Mouse (Mus musculus) urinary bladder, postnatal 10 days (tissue): ENCODE measurements around the gene Pagr1b.

Experiments used
- DNase-seq: peaks from one replicate; pipeline ENCODE4 v3.0.0; 2022; ENCODE audit warnings: low spot score

Pagr1b gene

DNA sequence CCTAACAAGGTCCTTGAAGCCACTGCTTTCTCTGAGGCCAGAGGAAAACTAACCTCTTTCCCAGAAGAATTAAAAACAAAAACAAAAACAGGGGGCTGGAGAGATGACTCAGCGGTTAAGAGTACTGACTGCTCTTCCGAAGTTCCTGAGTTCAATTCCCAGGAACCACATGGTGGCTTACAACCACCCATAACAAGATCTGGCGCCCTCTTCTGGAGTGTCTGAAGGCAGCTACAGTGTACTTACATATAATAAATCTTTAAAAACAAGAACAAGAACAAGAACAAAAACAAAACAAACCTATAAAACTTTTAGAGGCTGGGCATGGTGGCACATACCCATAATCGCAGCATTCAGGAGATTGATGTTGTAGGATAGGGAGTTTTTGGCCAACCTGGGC is 19.8 kb downstream of the Pagr1b start:
- no peak for DNase-seq

DNA sequence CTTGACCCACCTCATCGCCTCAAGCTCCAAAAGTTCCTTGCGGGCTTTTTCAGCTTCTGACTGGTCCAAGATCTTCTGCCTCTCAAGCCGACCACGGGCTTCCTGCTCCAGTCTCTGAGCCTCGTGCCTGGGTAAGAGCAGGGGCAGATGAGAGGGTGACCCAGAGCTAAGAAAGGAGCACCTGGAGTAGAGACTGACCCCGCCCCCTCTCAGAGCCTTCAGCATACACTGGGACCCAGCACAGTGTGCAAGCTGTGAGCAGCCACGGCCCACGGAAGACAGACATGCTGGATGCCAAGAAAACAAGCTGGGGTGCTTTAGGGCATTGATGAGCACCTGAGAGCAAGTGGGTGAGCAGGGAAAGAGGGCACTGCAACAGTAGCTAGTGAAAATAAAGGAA is 27.5 kb downstream of the Pagr1b start:
- DNase-seq = no peak

DNA sequence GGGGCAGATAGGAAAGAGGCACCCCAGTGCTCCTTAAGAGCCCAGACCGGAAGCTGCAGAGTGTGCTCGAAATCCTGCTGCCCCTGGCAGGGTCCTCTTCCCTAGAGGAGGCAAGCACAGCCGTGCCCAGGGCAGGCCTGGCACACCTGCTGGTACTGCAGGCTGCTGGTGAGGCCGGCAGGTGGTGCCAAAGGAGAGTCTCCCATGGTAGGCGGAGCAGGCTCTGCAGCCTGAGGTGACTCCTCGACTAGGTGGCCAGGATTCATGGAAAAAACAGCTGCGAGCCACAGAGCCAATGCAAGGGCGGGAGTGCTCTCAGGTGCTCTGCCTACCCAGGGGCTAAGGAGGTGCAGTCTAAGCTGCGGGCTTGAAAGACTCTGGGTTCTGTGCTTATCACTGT is 30.0 kb downstream of the Pagr1b start:
- DNase-seq = no peak

DNA sequence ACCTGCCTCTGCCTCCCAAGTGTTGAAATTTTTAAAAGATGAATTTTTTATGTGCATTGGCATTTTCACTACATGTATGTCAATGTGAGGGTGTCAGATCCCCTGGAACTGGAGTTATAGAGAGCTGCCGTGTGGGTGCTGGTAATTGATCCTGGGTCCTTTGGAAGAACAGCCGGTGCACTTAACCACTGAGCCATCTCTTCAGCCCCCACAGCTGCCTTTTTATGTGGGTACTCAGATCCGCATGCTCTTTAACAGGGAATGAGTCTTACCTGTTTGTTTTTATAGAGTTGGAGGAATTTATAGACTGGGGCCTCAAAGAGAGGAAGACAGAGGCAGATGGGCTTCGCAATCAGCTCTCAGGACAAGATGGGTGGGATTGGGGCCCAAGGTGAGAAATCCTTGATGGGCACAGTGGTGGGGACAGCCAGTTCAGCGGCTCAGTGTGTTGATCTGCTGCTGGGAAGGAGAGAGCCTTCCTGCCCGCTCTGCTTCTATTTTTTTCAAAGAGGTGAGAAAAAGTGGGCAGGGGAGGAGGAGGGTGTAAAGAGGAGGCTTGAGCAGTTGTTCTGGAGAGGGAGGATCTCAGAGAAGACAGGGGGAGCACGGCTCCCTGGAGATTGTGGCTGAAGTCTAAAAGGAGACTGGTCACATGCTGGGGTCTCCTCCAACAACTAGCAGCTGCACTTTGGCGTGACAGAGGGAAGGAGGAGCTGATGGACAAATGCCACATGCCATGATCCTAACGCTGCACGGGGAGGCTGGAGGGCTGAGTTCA is 31.4 kb downstream of the Pagr1b start:
- no peak for DNase-seq

DNA sequence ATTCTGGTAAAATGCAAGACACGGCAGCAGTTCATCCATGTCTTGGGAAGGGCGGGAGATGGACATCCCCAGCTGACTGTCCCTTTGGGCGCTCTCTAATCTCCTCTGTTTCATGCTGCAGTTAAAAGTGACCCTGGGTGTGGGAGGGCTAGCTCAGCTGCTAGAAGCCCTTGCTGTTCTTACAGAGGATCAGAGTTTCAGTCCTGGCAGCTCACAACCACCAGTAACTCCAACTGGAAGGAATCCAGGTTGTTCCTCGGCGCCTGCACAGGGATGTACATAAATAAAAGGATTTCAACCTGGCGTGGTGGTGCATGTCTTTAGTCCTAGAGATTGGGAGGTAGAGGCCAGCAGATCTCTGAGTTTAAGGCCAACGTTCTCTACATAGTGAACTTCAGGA is 33.2 kb downstream of the Pagr1b start:
- DNase-seq = no peak

DNA sequence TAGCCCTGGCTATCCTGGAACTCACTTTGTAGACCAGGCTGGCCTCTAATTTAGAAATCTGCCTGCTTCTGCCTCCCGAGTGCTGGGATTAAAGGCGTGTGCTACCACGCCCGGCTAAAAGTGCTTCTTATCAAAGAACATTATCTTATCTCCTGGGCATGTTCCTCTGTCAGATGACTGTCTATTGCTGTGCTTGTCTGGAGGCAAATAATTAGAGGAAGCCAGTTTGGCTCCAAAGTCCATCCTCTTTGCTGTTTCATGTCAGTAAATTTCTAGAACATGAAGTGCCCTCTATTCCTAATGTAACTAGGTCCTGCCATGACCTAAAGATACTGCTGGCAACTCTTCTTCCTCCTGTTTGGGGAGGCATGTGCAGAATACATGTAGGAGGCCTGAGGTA is 34.2 kb downstream of the Pagr1b start:
- DNase-seq = no peak

DNA sequence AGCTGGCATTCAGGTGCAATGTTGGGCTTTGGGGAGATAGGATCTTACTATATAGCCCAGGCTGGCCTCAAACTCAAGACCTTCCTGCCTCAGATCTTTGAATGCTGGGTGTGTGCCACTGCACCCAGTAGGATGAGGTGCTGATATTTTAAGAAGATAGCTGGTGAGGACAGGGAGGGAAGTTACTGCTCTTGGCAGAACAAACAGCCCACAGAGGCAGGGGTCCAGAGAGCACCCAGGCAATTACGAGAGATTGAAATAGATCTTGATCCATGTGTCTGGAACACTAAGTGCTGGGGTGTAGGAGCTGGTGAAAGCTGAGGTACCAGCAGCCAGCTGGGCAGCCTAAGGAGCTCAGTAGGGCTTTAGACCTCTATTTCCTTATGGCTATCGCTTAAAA is 34.7 kb downstream of the Pagr1b start:
- no peak for DNase-seq

DNA sequence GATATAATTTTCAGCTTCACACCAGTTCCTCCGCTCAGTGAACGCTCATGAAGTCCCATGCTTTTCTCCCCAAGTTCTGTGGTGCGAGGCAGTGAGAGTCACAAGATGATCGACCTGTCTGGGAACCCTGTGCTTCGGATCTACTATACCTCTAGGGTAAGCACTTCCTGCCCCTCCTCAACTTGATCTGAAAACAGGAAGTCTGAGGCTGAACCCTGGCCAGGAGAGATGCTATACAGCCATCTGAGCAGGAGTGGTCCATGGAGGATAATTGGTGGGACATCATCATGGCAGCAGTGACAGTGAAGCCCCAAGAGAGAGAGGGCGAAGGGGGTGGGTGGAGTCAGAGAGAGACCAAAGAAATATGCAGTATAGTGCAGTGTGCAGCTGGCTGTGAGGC is 37.4 kb downstream of the Pagr1b start:
- DNase-seq = no peak

DNA sequence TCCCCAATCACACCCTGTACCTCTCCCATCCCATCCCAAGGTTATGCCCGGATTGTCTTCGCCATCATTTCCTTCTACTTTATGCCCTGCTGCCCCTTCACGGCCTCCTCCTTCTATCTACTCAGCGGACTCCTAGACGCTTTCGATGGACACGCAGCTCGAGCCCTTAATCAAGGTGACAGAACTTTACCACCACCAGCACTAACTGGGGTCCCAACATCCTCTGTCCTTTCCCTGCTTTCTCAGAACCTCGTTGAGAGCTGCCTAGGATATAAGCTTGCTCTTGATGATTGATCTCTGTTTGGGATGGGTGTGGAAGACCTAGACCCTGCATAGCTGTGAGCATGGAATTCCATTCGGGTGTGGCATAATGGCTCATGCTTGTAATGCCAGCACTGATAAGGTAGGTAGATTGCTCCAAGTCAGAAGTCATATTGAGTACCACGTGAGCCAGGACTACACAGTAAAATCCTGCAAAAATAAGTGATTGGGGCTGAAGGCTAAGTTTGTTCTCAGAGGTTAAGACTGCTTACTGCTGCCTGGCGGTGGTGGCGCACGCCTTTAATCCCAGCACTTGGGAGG is 39.3 kb downstream of the Pagr1b start:
- no peak for DNase-seq

DNA sequence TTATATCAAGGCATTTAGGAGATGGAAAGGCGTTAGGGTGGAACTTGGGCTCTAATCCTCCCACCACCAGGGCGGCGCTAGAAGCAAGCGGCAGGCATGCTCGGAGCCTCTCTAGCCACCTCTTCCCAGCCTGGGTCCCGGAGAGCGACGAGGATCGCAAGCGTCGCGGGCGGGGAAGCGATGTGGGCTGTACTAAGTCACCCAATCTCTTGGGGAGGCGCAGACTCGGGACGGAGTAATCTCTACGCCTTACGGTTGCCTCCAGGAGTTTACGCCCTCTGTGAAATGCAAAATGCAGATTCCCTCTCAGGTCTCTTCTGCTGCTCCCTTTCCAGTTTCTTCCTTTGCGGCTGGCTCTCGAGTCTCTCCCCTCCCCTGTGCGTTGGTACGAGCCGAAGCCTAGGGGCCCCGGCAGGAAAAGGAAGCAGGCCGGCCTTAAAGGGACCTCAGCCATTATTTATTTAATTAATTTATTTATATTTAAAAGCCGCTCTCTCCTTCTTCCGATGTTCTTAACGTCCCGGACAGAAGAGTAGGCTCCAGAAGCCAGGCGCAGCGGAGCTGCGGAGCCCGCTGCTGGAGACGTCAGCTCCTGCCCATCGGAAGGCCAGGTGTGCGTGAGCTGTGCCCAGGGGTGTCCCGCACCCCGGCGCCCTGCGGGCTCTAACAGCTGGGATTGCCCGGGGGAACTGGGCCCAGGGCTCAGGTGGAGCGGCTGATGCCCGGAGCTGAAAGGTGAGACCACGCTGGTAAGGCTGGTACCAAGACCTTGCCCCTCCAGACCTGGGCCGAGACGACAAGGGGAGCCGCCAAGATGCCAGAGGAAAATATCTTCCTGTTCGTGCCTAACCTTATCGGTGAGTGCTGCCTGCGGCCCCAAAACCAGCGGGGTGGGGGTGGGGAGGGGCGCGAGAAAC is 40.1 kb downstream of the Pagr1b start, which contains the start of gene Cdiptos:
Gene Cdiptos (minus strand): TSS at position 149 of the 917 bp plus-strand sequence.
- peak; percentile 88 for DNase-seq

DNA sequence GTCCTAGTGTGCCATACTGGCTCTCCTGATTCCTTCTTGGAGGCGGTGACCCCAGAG is 40.6 kb downstream of the Pagr1b start, which contains the start of gene Cdipt:
Gene Cdipt (plus strand): TSS at position 22 of the 57 bp plus-strand sequence.
- DNase-seq = no peak

DNA sequence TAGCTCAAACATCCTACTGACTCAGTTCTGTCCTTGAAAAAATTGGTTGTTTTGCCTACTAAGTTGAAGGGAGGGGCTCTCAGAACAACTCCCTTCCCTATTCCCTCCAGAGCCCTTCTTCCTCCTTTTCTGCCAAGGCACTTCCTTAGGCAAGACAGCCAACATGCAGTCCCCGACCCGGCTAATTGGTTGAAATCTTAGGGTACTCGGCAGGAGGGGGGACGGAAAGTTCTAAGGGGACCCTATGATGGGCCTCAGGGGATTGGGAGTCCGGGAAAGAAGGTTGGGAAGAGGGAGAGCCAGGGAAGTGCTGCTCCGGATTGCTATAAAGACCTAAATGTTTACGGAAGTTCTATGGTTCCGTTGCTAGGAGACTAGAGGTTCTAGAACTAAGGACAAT is 40.8 kb downstream of the Pagr1b start:
- no peak for DNase-seq

DNA sequence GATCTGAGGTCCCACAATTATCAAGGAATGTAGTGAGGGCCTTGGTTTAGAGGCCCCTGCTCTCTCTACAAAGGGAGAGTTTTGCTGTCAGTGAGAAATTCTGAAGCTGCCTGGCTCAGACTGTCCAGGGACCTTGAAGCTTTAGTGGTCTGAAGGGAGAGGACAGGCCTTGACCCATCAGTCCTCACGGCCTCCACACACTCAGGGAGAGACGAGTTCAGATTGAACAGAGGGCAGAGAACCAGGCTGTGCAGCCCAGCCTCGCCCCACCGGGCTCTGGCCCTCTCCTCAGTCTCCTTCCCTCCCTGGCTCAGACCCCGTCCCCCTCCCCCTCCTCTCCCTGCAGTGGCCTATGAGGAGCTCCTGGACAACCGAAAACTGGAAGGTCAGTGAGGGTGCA is 48.9 kb downstream of the Pagr1b start:
- no peak for DNase-seq

DNA sequence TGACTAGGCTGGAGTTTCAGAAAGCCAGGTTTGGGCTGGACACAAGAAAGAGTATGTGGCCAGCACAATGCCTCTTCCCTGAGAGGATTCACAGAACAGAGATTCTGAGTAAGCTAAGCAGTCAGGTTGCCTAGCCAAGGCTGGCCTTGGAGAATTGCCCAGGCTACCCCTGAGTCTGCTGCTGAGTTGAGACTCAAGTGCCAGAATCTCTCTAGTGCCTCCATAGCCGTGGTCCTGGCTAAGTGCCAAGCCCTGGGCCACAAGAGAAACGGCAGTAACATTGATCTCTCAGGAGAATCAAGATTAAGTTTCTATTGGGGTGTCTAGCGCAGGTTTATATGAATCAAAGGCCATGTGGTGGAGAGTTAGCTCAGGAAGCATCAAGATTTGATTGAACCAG is 50.7 kb downstream of the Pagr1b start:
- DNase-seq = no peak

DNA sequence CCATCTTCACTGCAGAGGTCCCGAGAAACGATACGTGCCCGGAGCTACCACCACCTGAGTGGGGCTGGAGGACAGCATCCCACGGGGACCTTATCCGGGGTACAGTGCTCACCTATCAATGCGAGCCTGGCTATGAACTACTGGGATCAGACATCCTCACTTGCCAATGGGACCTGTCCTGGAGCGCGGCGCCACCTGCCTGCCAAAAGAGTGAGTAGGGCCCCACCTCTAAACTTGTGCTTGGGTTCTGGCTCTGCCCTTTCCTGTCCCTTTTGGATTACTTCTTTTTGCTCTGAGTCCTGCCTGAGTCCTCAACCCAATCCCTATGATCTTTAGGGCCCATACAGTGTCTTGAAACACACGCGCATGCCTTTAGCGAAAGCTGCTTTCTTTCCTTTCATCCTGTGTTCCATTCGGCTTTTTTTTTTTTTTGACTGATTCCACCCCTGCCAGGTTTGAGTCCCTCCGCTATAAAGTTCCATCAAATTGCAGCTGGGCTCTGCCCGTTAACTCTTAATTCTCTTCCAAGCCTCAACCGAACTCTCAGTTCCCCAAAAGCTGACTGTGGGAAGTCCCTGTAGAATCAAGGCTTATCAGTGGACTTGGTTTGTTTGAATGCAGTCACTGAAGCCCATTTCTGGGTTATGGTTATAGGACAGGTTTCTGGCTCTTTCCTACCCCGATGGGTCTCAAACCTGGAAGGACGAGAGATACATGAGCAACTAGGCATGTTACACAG is 52.6 kb downstream of the Pagr1b start:
- DNase-seq = no peak

DNA sequence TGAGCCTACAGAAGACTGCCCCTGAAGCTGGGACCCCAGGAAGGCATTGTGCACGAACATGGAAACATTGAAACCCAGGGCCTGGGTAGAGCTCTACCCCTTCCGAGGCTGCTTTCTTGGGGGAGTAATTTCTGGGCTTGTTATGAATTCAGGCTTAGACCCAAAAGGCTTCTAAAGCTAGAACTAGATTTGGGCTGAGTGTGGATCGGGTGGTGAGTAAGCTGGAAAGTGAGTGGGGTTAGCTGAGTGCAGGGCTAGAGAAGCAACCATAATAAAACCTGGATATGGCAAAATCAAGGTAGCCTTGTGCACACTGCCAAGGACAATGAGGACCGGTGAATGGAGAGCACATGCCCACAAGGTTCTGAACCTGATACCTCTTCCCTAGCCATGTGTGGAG is 54.3 kb downstream of the Pagr1b start:
- DNase-seq = no peak

DNA sequence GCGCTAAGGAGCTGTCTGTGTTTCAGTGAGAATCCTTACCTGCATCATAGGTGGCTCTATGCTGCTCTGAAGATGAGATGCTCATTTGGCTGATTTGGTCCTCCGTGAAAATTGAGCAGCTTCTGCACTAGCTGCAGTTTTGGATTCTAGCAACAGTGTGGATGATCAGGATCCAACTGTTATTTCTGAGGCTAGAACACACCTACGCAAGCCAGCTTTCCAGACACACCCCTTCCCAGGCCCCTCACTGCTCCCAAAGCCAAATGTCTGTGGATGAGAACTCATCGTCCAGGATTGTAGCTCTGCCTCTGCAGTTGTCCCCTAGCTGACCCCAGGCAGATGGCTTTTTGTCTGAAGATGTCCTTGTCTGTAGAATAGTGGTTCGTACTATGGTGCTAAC is 55.2 kb downstream of the Pagr1b start:
- DNase-seq = no peak

DNA sequence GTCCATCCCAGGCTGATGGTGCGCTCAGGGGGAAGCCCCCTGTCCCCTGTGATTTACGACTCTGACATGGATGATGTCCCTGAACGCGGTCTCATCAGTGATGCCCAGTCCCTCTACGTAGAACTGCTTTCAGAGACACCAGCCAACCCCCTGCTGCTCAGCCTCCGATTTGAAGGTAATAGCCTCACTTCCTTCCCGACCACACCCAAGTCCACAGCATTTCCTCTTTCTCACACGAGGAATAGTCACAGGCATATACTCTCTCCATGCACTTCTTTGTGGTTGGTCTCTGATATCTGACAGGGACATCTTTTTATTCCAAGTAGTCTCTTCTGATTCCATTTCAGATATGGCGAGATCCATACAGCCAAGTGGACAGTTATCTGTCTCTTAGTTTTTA is 56.5 kb downstream of the Pagr1b start:
- DNase-seq = no peak

DNA sequence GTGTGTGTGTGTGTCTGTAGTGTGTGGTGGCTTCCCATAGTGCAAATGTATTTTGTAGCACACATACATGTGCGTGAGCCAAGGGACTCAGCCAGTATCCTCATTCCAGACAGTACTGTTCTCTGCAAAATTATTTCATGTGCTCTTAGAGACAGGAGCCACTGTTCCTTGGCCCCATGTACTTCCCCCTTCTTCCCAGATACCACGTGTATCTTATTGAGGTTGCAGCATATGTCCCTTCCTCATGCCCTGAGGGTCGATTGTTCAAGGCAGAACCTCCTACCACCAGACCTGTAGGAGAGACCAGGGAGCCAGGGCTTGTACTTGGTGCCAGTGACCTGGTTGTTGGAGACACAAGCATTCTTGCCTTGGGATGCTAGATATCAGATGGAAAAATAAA is 61.2 kb downstream of the Pagr1b start:
- DNase-seq = no peak

DNA sequence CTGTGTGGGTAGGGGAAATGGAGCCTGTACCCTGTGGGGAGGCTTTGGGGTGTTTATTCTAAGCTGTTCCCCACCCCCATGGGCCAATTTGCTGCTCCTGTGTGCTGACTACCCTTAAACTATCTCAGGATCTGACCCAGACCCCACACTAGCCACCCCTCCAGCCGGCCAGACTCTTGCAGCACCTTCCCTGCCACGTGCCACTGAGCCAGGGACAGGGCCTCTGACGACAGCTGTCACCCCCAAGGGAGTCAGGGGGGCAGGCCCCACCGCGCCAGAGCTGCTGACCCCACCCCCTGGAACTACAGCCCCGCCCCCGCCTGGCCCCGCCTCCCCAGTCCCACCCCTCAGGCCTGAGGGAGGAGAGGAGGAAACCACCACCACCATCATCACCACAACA is 63.6 kb downstream of the Pagr1b start:
- DNase-seq = no peak

DNA sequence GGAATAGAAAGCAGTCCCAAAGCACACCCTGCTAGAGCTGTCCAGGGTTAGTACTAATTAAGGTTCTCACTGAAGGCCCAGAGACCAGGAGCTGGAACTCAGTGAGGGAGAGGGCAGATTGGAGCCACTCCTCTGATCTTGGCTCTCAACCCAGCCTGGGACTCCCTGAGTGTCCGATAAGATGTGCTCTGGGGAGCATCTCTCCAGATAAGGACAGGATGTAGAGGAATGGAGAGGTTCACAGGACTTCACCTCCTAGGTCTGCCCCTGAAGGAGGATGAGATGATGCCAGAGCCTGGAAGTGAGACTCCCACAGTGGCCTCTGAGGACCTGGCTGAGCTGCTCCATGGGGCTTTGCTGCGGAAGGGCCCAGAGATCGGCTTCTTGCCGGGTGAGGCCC is 64.5 kb downstream of the Pagr1b start:
- no peak for DNase-seq
